Mouse (Mus musculus): ENCODE measurements around the gene Myh14. TPM values are rescaled to one million over a fixed set of nuclear protein-coding genes. Genes with fewer than 3 reads are reported as not detected.

The Myh14 gene
- polyA plus RNA-seq, 1 experiment from 2014 or later = 114 TPM

GRCm38 (mm10) chr7:44593051-44593450 is 77.6 kb downstream of the Myh14 start:
- peaks cover 4% of the 10 kb centered on the region; the same call in 1 of the 2 replicates for H3K4me1 ChIP-seq (replicated peaks; ENCODE audit: control insufficient read depth, insufficient read depth, low read length)
- no peaks in the 10 kb centered on the region for H3K36me3 ChIP-seq (ENCODE audit: control insufficient read depth, insufficient read depth)
- H3K27ac ChIP-seq (ENCODE audit: low read depth, low read length) = no peak overlapping the region
- TF ChIP-seq CTCF (IDR thresholded peaks at IDR 0.05; ENCODE audit: low read depth) = no peak
- H3K4me2 ChIP-seq (replicated peaks; ENCODE audit: low read depth) = no peak overlapping the region
- H3K9me3 ChIP-seq (ENCODE audit: control insufficient read depth) = no peaks in the 10 kb centered on the region
- no peak overlapping the region for H3K9ac ChIP-seq (ENCODE audit: low read depth, low read length)
- no peak for ATAC-seq
- H3K27me3 ChIP-seq (replicated peaks; ENCODE audit: control insufficient read depth, insufficient read depth, low read length) = peaks cover 46% of the 10 kb centered on the region
- no peak overlapping the region for H3K4me3 ChIP-seq (ENCODE audit: low read depth, low read length)
- 5% methylated on average over 15 of the region's 15 CpGs for WGBS

GRCm38 (mm10) chr7:44591348-44592116 is 79.1 kb downstream of the Myh14 start:
- no peak for TF ChIP-seq CTCF (IDR thresholded peaks at IDR 0.05; ENCODE audit: low read depth)
- no peaks in the 10 kb centered on the region for H3K9me3 ChIP-seq (ENCODE audit: control insufficient read depth)
- peaks cover 4% of the 10 kb centered on the region; the same call in 1 of the 2 replicates for H3K4me1 ChIP-seq (replicated peaks; ENCODE audit: control insufficient read depth, insufficient read depth, low read length)
- H3K27ac ChIP-seq (ENCODE audit: low read depth, low read length) = no peak overlapping the region
- no peak for ATAC-seq
- H3K4me3 ChIP-seq (ENCODE audit: low read depth, low read length) = peak overlapping the region; percentile 53
- no peaks in the 10 kb centered on the region for H3K36me3 ChIP-seq (ENCODE audit: control insufficient read depth, insufficient read depth)
- WGBS = 1% methylated on average over 49 of the region's 60 CpGs
- H3K27me3 ChIP-seq (replicated peaks; ENCODE audit: control insufficient read depth, insufficient read depth, low read length) = peaks cover 61% of the 10 kb centered on the region
- no peak overlapping the region for H3K9ac ChIP-seq (ENCODE audit: low read depth, low read length)
- H3K4me2 ChIP-seq (replicated peaks; ENCODE audit: low read depth) = peak overlapping the region; percentile 96

GRCm38 (mm10) chr7:44590402-44591347 is 80.0 kb downstream of the Myh14 start, which contains the start of gene Kcnc3:
TSS of gene Kcnc3 (plus strand) at chr7:44590664.
- WGBS = under 1% methylated on average over 71 of the region's 80 CpGs
- Histone ChIP-seq H3K4me3 (ENCODE audit: low read depth, low read length) (peak within 1 kb of the TSS; percentile 53), H3K27me3 (replicated peaks; ENCODE audit: control insufficient read depth, insufficient read depth, low read length) (peaks cover 70% of the 10 kb centered on the region), H3K27ac (ENCODE audit: low read depth, low read length) (no peak within 1 kb of the TSS), H3K9ac (ENCODE audit: low read depth, low read length) (0 out of 2 replicates have a peak within 1 kb of the TSS, but pooled peaks have one; percentile 26), H3K9me3 (ENCODE audit: control insufficient read depth) (no peaks in the 10 kb centered on the region), H3K4me1 (replicated peaks; ENCODE audit: control insufficient read depth, insufficient read depth, low read length) (peaks cover 4% of the 10 kb centered on the region; the same call in 1 of the 2 replicates), H3K4me2 (replicated peaks; ENCODE audit: low read depth) (peak within 1 kb of the TSS; percentile 96), H3K36me3 (ENCODE audit: control insufficient read depth, insufficient read depth) (no peaks in the 10 kb centered on the region)
- peak; percentile 92 for ATAC-seq
- TF ChIP-seq CTCF (IDR thresholded peaks at IDR 0.05; ENCODE audit: low read depth) = no peak

DNA sequence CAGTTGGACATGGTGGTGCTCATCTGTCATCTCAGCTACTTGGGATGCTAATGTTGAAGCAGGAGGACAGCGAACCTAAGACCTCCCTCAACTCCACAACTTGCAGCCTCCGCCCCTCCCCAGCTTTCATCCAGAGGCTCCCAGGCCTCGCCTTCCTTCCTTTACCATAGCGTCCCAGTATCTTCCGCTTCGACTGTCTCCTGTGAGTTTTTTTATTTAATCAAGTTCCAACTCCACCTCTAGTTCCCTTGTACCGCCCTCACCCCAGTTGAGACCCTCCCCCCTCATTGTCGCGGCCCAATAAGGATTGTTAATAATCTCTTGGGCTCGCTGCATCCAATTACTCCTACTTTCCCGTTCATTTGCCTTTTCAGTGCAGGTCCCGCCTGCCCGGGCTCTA is 80.7 kb downstream of the Myh14 start:
- H3K9me3 ChIP-seq (ENCODE audit: control insufficient read depth) = no peaks in the 10 kb centered on the region

DNA sequence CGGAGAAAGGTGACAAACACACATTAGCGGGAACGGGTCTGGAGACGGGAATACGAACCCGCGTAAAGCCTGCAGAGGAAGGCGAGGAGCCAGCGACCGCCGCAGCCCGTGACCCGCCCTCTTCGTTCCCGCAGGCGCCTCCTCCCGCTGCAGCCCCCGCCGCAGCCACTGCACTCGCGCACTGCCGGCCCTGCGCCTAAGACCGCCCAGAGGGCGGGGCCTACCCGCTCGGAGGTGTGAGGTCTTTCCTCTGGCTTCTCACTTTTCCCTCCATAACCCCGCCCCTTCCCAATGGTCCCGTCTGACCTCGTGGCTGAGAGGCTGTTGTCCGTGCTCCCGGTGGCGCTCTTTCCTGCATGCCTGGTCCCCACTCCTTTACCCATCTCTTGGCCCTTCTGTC is 81.5 kb downstream of the Myh14 start:
- Histone ChIP-seq H3K4me1 (replicated peaks; ENCODE audit: control insufficient read depth, insufficient read depth, low read length) (peaks cover 4% of the 10 kb centered on the region; the same call in 1 of the 2 replicates), H3K27me3 (replicated peaks; ENCODE audit: control insufficient read depth, insufficient read depth, low read length) (peaks cover 78% of the 10 kb centered on the region), H3K9ac (ENCODE audit: low read depth, low read length) (no peak overlapping the region), H3K27ac (ENCODE audit: low read depth, low read length) (no peak overlapping the region), H3K9me3 (ENCODE audit: control insufficient read depth) (no peaks in the 10 kb centered on the region), H3K4me3 (ENCODE audit: low read depth, low read length) (peak overlapping the region; percentile 43), H3K4me2 (replicated peaks; ENCODE audit: low read depth) (peak overlapping the region; percentile 73), H3K36me3 (ENCODE audit: control insufficient read depth, insufficient read depth) (no peaks in the 10 kb centered on the region)
- peak; percentile 14; the same call in 1 of the 2 replicates for TF ChIP-seq CTCF (IDR thresholded peaks at IDR 0.05; ENCODE audit: low read depth)
- ATAC-seq = no peak
- 0% methylated on average over 24 of the region's 33 CpGs for WGBS

More for the DNA sequence above, 80.7 kb downstream of the Myh14 start:
- H3K9ac ChIP-seq (ENCODE audit: low read depth, low read length) = no peak overlapping the region
- no peak for TF ChIP-seq CTCF (IDR thresholded peaks at IDR 0.05; ENCODE audit: low read depth)
- H3K4me3 ChIP-seq (ENCODE audit: low read depth, low read length) = 0 out of 2 replicates have a peak overlapping the region, but pooled peaks have one; percentile 53
- WGBS = 9% methylated on average over 13 of the region's 13 CpGs
- peaks cover 77% of the 10 kb centered on the region for H3K27me3 ChIP-seq (replicated peaks; ENCODE audit: control insufficient read depth, insufficient read depth, low read length)
- H3K36me3 ChIP-seq (ENCODE audit: control insufficient read depth, insufficient read depth) = no peaks in the 10 kb centered on the region
- H3K4me1 ChIP-seq (replicated peaks; ENCODE audit: control insufficient read depth, insufficient read depth, low read length) = peaks cover 4% of the 10 kb centered on the region; the same call in 1 of the 2 replicates
- ATAC-seq = no peak
- H3K4me2 ChIP-seq (replicated peaks; ENCODE audit: low read depth) = peak overlapping the region; percentile 96
- no peak overlapping the region for H3K27ac ChIP-seq (ENCODE audit: low read depth, low read length)

- Histone ChIP-seq H3K9me3 (ENCODE audit: control insufficient read depth) (no peaks in the 10 kb centered on the region), H3K36me3 (ENCODE audit: control insufficient read depth, insufficient read depth) (no peaks in the 10 kb centered on the region), H3K4me1 (replicated peaks; ENCODE audit: control insufficient read depth, insufficient read depth, low read length) (peaks cover 4% of the 10 kb centered on the region; the same call in 1 of the 2 replicates), H3K4me3 (ENCODE audit: low read depth, low read length) (peak overlapping the region; percentile 43; the same call in 1 of the 2 replicates), H3K27me3 (replicated peaks; ENCODE audit: control insufficient read depth, insufficient read depth, low read length) (peaks cover 74% of the 10 kb centered on the region), H3K27ac (ENCODE audit: low read depth, low read length) (no peak overlapping the region), H3K4me2 (replicated peaks; ENCODE audit: low read depth) (peak overlapping the region; percentile 73), H3K9ac (ENCODE audit: low read depth, low read length) (no peak overlapping the region)
- whole genome bisulfite sequencing = 9% methylated on average over 12 of the region's 12 CpGs
- TF ChIP-seq CTCF (IDR thresholded peaks at IDR 0.05; ENCODE audit: low read depth) = no peak
- no peak for ATAC-seq
Observed at GRCm38 (mm10) chr7:44588338-44588737, 82.3 kb downstream of the Myh14 start.

Measured in intestine, postnatal 0 days (tissue).